Mouse (Mus musculus): ENCODE results near the gene Sapcd1.
A peak's percentile ranks its signal among the peaks of the same experiment; 100 is the strongest.

Gene Sapcd1

GRCm38 (mm10) chr17:35027277-35028068, at the start of gene Sapcd1:
Sapcd1 (minus strand) TSS chr17:35028016.
- peak; percentile 48 to 56 for DNase-seq

GRCm38 (mm10) chr17:35077285-35077684, 49.5 kb upstream of the Sapcd1 start:
- no peak for DNase-seq

GRCm38 (mm10) chr17:35076507-35077176, 48.8 kb upstream of the Sapcd1 start, which contains the start of gene Ly6g6e:
Ly6g6e (plus strand) TSS chr17:35076902.
- DNase-seq = no peak

- DNase-seq = no peak
These were observed 46.3 kb upstream of the Sapcd1 start for GRCm38 (mm10) chr17:35074097-35074496.

GRCm38 (mm10) chr17:35071454-35071853, 43.6 kb upstream of the Sapcd1 start:
- DNase-seq = no peak

- no peak for DNase-seq
These were observed 42.9 kb upstream of the Sapcd1 start for GRCm38 (mm10) chr17:35070556-35071229.

- no peak for DNase-seq
These were observed 40.5 kb upstream of the Sapcd1 start for GRCm38 (mm10) chr17:35068213-35068914.

GRCm38 (mm10) chr17:35066084-35066483, 38.3 kb upstream of the Sapcd1 start, which contains the start of gene Mpig6b:
Mpig6b (minus strand) TSS chr17:35066184.
- no peak for DNase-seq

- DNase-seq = peak; percentile 35 to 38
These were observed 37.4 kb upstream of the Sapcd1 start, which contains the start of gene Ly6g6c for GRCm38 (mm10) chr17:35064951-35065947. Ly6g6c (plus strand) TSS chr17:35065388.

- DNase-seq = no peak
These were observed 36.6 kb upstream of the Sapcd1 start for GRCm38 (mm10) chr17:35064378-35064877.

- no peak for DNase-seq
These were observed 35.6 kb upstream of the Sapcd1 start for GRCm38 (mm10) chr17:35063466-35063865.

GRCm38 (mm10) chr17:35061299-35061698, 33.5 kb upstream of the Sapcd1 start:
- DNase-seq = no peak

GRCm38 (mm10) chr17:35060737-35061297, 33.0 kb upstream of the Sapcd1 start:
- no peak for DNase-seq

- DNase-seq = no peak
These were observed 32.3 kb upstream of the Sapcd1 start for GRCm38 (mm10) chr17:35060071-35060470.

GRCm38 (mm10) chr17:35058911-35059892, 31.4 kb upstream of the Sapcd1 start, which contains the start of gene Ddah2:
Ddah2 (plus strand) TSS chr17:35059035.
- peak; percentile 94 for DNase-seq

GRCm38 (mm10) chr17:35058316-35058715, 30.5 kb upstream of the Sapcd1 start:
- DNase-seq = no peak

GRCm38 (mm10) chr17:35057090-35057489, 29.3 kb upstream of the Sapcd1 start:
- no peak for DNase-seq

- no peak for DNase-seq
These were observed 28.1 kb upstream of the Sapcd1 start for GRCm38 (mm10) chr17:35055691-35056495.
